Mouse (Mus musculus) lung, postnatal 0 days (tissue): ENCODE measurements around the gene Clptm1l. TPM values are rescaled to one million over a fixed set of nuclear protein-coding genes. Genes with fewer than 3 reads are reported as not detected.

Source experiments
- ATAC-seq: fragments of 200-750 bp; cut with Nextera tagmentation; 2 replicates; pipeline ENCODE4 v1.8.0; 2017; ENCODE audit warnings: moderate library complexity
- DNase-seq: peaks from one replicate; pipeline ENCODE4 v3.0.0-alpha.2; 2016; ENCODE audit warnings: low spot score
- H3K27ac ChIP-seq: fragments of 300-500 bp; sonication (generic); 2 replicates; pipeline ENCODE4 v1.5.1; 2014; ENCODE audit warnings: antibody characterized with exemption, mild to moderate bottlenecking, low read length, mixed read lengths
- H3K27me3 ChIP-seq: fragments of 300-500 bp; sonication (generic); replicated peaks from 2 replicates; pipeline ENCODE4 v1.6.1; 2014; ENCODE audit warnings: low read length, mixed read lengths; ENCODE audit not compliant: insufficient read depth
- H3K36me3 ChIP-seq: fragments of 300-500 bp; sonication (generic); 2 replicates; pipeline ENCODE4 v1.6.1; 2014; ENCODE audit warnings: low read length, mixed read lengths; ENCODE audit not compliant: insufficient read depth
- H3K4me1 ChIP-seq: fragments of 300-500 bp; sonication (generic); 2 replicates; pipeline ENCODE4 v1.6.1; 2014; ENCODE audit warnings: antibody characterized with exemption, low read depth, low read length, mixed read lengths; ENCODE audit not compliant: insufficient read depth
- H3K4me2 ChIP-seq: fragments of 300-500 bp; sonication (generic); replicated peaks from 2 replicates; pipeline ENCODE4 v1.6.1; 2014; ENCODE audit warnings: low read depth, mild to moderate bottlenecking, low read length, moderate library complexity, mixed read lengths
- H3K4me3 ChIP-seq: fragments of 300-500 bp; sonication (generic); 2 replicates; pipeline ENCODE4 v1.5.1; 2014; ENCODE audit warnings: low read depth, low read length
- H3K9ac ChIP-seq: fragments of 300-500 bp; sonication (generic); replicated peaks from 2 replicates; pipeline ENCODE4 v1.6.1; 2014; ENCODE audit warnings: low read depth, mild to moderate bottlenecking
- H3K9me3 ChIP-seq: fragments of 300-500 bp; sonication (generic); 2 replicates; pipeline ENCODE4 v1.6.1; 2016; ENCODE audit warnings: low read length, mixed read lengths
- CTCF ChIP-seq: IDR thresholded peaks from 2 replicates; pipeline ENCODE4 v1.5.1; 2016; ENCODE audit warnings: antibody characterized with exemption, mild to moderate bottlenecking
- EP300 ChIP-seq: IDR thresholded peaks from 2 replicates; pipeline ENCODE4 v1.6.1; 2016; ENCODE audit warnings: antibody characterized with exemption, mild to moderate bottlenecking, control low read depth
- WGBS: fragments of 180-500 bp; shearing (Covaris S2); extraction: QIAGEN DNeasy Blood & Tissue Kit; methylation state at CpG from one replicate; pipeline ENCODE4 v1.1.7; 2014; 5-methylcytosine and 5-hydroxymethylcytosine counted together
- polyA plus RNA-seq: library from polyadenylated mRNA; unstranded; fragments of >200 nt; fragmentation: Nextera tagmentation; extraction: Ambion mirVana; gene quantifications from 2 replicates; pipeline ENCODE4 v1.2.1, GENCODE M21; 2015

The Clptm1l gene
- polyA plus RNA-seq, 1 experiment from 2014 or later = 100 TPM

GRCm38 (mm10) chr13:73653266-73653665 is 49.5 kb downstream of the Clptm1l start:
- Histone ChIP-seq H3K4me1 (no peaks in the 10 kb centered on the region), H3K36me3 (no peaks in the 10 kb centered on the region), H3K27me3 (no peaks in the 10 kb centered on the region), H3K4me2 (no peak overlapping the region), H3K4me3 (no peak overlapping the region), H3K9ac (no peak overlapping the region), H3K9me3 (no peaks in the 10 kb centered on the region), H3K27ac (no peak overlapping the region)
- DNase-seq (no peak), ATAC-seq (no peak)
- 74% methylated on average over 3 of the region's 3 CpGs for WGBS
- TF ChIP-seq CTCF (no peak), EP300 (no peak)

- WGBS = 55% methylated on average over 3 of the region's 3 CpGs
These were observed 51.2 kb downstream of the Clptm1l start for GRCm38 (mm10) chr13:73654976-73655375.

DNA sequence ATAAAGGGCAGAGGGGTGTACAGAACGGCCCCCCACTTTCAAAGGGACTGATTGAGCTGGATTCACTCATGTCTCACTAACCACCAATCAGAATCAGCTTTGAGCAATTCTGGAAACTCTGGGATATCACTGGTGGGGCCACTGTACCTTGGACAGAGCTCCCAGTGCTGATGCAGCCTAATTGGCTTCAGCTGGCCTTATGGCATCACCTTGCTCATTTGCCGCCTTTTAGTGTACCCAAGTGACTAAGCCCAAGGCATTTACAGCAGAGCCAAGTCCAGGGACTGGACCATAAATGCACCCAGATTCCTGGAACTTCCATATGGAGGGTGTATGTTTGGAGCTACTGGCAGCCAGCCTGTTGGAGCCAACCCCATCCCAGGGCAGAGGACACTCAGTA is 55.1 kb downstream of the Clptm1l start:
- H3K4me1 ChIP-seq = no peaks in the 10 kb centered on the region
- no peak overlapping the region for H3K9ac ChIP-seq
- no peaks in the 10 kb centered on the region for H3K36me3 ChIP-seq
- H3K27me3 ChIP-seq = no peaks in the 10 kb centered on the region
- H3K27ac ChIP-seq = no peak overlapping the region
- H3K4me2 ChIP-seq = no peak overlapping the region
- DNase-seq = no peak
- H3K4me3 ChIP-seq = no peak overlapping the region
- no peaks in the 10 kb centered on the region for H3K9me3 ChIP-seq
- TF ChIP-seq EP300 (no peak), CTCF (no peak)
- 37% methylated on average over 2 of the region's 2 CpGs for WGBS
- no peak for ATAC-seq

More at GRCm38 (mm10) chr13:73654976-73655375, 51.2 kb downstream of the Clptm1l start:
- Histone ChIP-seq H3K4me3 (no peak overlapping the region), H3K36me3 (no peaks in the 10 kb centered on the region), H3K9me3 (no peaks in the 10 kb centered on the region), H3K27ac (no peak overlapping the region), H3K27me3 (no peaks in the 10 kb centered on the region), H3K9ac (no peak overlapping the region), H3K4me2 (no peak overlapping the region), H3K4me1 (no peaks in the 10 kb centered on the region)
- no peak for TF ChIP-seq CTCF
- TF ChIP-seq EP300 = no peak
- ATAC-seq = no peak
- peak; percentile 26 for DNase-seq

- no peaks in the 10 kb centered on the region for H3K4me1 ChIP-seq
- TF ChIP-seq EP300 (no peak), CTCF (no peak)
- H3K27me3 ChIP-seq = no peaks in the 10 kb centered on the region
- DNase-seq = no peak
- H3K36me3 ChIP-seq = no peaks in the 10 kb centered on the region
- no peak overlapping the region for H3K4me2 ChIP-seq
- no peaks in the 10 kb centered on the region for H3K9me3 ChIP-seq
- no peak overlapping the region for H3K9ac ChIP-seq
- no peak overlapping the region for H3K4me3 ChIP-seq
- no peak overlapping the region for H3K27ac ChIP-seq
- no peak for ATAC-seq
- 75% methylated on average over 2 of the region's 2 CpGs for WGBS
These were observed 56.4 kb downstream of the Clptm1l start for GRCm38 (mm10) chr13:73660163-73660695.

Other genes with a start within 250 kb of the Clptm1l start
- gene Lpcat1, start 136.8 kb upstream of the Clptm1l start, polyA plus RNA-seq = 368 and 414 TPM in 2 replicates
- 0.05 and 0.08 TPM in 2 replicates for gene Slc6a3, start 67.3 kb upstream of the Clptm1l start, polyA plus RNA-seq
- 0.43 and 0.94 TPM in 2 replicates for gene Tert, start 22.9 kb downstream of the Clptm1l start, polyA plus RNA-seq
- not detected in 2 replicates for gene Slc6a18, start 74.0 kb downstream of the Clptm1l start, polyA plus RNA-seq
- gene Slc6a19, start 100.9 kb downstream of the Clptm1l start, polyA plus RNA-seq = not detected in 2 replicates
- gene Slc12a7, start 129.1 kb downstream of the Clptm1l start, polyA plus RNA-seq = 10.4 and 10.5 TPM in 2 replicates
- gene Nkd2, start 243.6 kb downstream of the Clptm1l start, polyA plus RNA-seq = 3.1 and 3.2 TPM in 2 replicates